Mouse (Mus musculus) E14TG2a.4 (cell line): ENCODE data around the gene Manbal.

Source experiments
- CTCF ChIP-seq: conservative IDR thresholded peaks from 2 replicates; pipeline ENCODE4 v1.5.1; 2014; ENCODE audit warnings: low read length
- NANOG ChIP-seq: IDR thresholded peaks from 2 replicates; pipeline ENCODE4 v1.6.1; 2014; ENCODE audit warnings: borderline replicate concordance, low read length, mixed read lengths
- POU5F1 ChIP-seq: IDR thresholded peaks from 2 replicates; pipeline ENCODE4 v1.6.1; 2014; ENCODE audit warnings: low read length, borderline replicate concordance

GRCm38 (mm10) chr2:157424126-157424903 lies 56.9 kb downstream of the Manbal start:
- TF ChIP-seq CTCF (no peak), NANOG (no peak), POU5F1 (no peak)
